Mouse (Mus musculus) heart, adult 8-10 months (tissue): Measurements from ENCODE around the gene Adamtsl1. TPM values are rescaled to one million over a fixed set of nuclear protein-coding genes. Genes with fewer than 3 reads are reported as not detected.
A peak's percentile ranks its signal among the peaks of the same experiment; 100 is the strongest.

Experiments
- DNase-seq: peaks from one replicate; pipeline ENCODE4 v3.0.0; 2022; ENCODE audit warnings: low spot score
- total RNA-seq, 4 experiments: library from RNA; stranded (reverse); gene quantifications; 2 replicates each; pipeline ENCODE4 v1.2.4; 2022

Gene Adamtsl1
- total RNA-seq, 4 experiments from 2014 or later: 2.0 to 2.9 (median 2.3) TPM

DNA sequence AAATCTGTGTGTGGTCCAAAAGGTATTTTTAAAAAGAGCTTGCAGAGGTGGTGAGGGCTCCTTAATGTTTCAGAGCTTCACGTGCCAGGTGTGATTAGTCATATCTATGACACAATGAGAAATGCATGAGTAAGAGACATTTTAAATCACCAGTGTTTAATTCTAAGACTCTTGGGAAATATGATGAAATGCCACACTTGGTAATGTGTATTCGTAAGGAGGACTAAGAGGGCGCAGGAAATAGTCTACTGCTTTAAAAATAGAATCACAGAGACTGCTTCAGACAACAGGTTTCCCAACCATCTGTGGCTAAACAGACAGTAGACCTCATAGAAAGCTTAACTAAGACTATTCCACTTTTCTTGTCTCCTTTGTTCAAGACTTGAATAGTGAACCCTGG is 406.5 kb downstream of the Adamtsl1 start:
- no peak for DNase-seq

DNA sequence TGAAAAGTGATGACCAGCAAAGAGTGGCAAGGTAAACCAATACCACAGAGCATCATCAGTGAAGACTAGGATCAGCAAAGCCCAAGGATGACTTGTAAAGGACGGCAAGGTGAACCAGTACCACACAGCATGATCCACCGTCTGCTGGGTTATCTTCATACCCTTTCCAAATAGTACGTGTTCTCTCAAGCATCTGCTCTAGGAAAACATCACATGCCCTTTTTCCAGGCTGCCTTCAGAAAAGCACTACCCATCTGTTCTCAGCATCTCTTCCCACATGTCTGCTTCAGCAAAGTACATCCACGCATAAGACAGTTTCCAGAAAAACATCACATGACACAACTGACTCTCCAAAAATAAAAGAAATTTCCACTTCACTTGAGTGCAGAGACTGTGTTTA is 408.8 kb downstream of the Adamtsl1 start:
- DNase-seq: no peak

DNA sequence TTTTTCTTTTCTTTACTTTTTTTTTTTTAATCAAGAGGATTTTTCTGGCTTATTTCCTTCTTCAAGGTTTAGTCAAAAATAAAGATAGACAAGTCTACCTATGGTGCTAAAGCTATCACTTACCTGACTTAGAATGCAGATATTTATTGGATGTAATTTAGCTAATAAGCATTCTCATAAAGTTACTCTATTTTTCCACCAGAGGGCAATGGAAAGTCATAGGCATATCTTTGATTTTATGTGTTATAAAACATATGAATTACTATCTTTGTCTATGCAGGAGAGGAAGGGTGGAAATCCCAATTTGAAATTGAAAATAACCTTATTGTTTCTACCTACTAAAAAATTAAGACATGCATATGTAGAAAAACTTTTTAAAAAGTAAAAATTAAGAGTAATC is 418.2 kb downstream of the Adamtsl1 start:
- no peak for DNase-seq

DNA sequence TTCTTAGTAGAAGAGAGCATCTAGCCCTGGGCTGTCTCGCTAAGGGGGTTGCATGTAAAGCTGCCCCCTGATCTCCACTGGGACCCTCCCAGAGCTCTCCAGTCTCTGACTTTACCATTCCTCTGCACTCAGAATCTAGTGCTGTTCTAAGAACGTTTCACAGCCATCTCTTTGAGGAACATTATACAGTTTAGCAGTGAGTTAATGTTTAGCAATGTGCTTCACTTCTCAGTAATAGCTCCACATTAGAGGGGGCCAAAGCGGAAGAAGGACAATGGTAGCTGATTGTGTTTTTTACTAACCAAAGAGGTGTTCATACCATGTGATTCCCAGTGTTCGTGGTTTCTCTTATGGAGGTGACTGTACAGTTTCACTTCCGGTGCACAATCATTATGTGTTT is 425.5 kb downstream of the Adamtsl1 start:
- no peak for DNase-seq

DNA sequence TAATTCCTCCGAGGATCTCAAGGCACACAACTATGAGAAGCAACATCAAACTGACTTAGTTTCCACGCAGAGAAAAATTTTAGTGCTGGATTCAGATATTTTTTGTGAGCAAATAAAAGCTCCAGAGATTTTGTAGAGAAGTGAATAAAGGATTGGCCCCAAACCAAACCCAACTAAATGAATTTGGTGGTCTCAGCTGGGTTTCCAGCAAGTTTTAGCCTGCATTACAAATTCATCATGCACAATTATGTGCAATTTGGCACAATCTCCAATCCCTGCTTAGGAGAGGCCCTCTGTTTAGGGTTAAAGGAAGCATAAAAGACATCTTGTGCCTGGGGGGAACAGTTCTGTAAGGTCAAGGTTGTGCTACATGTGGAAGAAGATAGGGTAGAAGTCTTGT is 427.9 kb downstream of the Adamtsl1 start:
- no peak for DNase-seq

DNA sequence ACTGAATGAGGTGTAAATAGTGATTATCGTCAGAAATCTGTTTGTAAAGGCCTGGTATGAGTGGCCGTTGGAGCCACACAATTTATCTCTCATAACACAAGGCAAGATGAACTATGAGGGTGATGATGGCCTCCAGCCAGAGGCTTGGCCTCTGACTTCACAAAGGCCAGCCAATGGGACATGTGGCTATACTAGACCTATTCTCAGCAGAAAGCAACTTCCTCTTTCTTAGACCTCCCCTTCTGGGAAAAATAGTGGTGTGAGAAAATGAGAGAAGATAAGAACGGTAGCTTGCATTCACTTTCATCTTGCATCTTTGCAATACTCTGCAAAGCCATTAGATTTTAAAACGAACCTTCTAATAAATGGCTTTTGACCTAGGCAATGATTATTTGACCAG is 439.6 kb downstream of the Adamtsl1 start:
- no peak for DNase-seq

DNA sequence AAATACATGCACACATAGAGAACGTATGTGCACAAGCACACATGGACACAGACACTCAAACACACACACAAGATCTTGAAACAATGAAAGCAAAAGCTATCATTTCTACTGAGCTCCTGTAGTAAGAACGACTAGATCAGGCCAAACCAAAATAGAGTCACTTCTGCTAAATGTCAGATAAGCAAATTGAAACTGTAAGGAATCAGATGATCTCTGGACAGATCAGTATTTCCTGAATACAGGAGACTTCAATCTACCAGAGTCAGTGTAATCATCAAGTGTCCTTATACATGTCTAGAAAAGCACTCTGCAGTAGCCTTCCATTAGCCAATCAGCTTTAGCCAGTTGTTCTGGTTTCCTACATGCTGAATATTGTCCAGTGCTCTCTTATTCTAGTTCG is 441.4 kb downstream of the Adamtsl1 start:
- no peak for DNase-seq

DNA sequence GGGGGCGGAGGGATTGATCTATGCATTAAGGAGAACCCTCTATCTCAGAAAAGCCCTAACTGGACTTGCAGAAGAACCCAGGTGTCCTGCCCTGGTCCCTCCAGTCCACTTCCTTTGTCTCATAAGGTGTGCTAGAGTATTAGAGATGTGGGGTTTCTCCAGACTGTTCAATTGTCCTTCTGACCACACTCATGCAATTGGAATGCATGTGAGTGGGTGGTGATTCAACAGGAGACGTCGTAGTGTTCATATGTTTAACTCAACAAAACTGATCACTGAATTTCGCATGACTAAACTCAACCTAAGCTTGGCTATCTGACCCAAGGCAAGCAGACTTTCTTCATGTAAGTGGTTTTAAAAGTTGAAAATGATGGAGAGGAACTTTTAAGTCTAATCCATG is 443.3 kb downstream of the Adamtsl1 start:
- no peak for DNase-seq

DNA sequence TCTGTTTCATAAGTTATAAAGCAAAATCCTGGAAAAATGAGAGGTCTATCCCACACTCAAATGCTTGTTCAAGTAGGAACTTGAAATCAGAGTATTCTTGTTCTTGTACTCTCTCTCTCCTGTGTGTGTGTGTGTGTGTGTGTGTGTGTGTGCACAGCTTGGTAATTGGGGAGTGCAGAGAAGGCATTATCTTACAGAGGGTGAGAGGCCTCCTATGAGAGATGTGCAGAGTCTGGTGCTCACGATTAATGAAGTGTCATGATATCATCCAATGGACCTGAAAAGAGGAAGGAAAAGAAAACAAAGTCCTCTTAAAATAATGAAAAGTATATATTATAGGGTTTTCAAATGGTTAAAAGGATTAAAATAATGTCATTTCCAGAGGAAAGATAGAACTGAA is 443.9 kb downstream of the Adamtsl1 start:
- no peak for DNase-seq

DNA sequence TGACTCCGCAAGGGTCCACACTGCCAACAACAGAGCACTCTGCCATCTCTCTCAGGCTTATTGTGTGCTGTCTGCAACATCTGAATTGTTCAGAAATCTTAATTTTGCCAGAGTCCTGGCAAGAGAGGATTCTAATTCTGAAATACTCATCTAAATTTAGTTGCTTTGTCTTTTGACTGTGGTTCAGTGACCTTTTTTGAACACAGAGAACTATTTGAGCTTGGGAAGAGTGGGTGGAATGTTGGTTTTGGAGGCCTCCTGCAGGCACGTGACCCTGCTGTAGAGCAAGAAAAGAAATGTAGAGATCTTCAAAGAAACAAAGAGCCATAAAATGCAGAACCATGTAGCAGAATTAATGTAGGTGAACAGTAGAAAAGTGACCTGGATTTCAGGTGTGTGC is 445.0 kb downstream of the Adamtsl1 start:
- peak; percentile 13 for DNase-seq

DNA sequence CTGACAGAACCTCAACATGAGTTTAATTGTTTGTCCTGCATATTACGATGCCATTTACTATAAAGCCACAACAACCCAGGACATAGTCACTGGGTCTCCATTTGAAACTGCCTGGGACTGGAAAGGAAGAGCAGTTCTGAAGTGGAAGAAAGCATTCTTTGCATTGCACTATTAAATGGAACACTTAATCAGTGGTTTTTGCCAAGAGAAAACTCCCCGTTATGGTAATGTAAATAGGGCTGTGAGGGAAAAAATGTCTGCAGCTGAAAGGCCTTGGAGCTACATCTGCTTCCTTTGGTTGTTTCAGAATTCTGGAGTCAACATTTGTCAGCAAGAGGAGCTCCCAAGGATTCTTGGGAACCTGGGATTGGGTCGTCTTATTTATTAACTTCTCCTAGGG is 462.2 kb downstream of the Adamtsl1 start:
- no peak for DNase-seq

DNA sequence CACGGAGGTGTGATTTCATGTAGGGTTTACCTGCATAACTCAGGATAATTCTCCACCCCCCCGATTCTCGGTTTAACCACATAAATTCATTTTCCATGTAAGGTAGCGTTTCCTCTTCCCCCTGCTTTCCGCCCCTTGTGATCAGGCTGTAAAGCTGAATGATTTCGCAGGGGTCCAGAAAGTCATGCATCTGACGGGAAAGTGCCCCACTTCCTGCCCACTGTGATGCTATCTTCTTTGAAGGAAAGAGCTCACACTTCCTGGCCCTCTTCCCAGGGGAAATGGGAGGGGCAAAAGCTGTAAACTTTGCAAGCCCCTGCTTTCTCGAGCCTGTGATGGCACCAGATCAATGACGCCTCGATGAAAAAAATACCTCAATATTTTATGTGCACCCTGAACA is 465.2 kb downstream of the Adamtsl1 start:
- peak; percentile 5 for DNase-seq

DNA sequence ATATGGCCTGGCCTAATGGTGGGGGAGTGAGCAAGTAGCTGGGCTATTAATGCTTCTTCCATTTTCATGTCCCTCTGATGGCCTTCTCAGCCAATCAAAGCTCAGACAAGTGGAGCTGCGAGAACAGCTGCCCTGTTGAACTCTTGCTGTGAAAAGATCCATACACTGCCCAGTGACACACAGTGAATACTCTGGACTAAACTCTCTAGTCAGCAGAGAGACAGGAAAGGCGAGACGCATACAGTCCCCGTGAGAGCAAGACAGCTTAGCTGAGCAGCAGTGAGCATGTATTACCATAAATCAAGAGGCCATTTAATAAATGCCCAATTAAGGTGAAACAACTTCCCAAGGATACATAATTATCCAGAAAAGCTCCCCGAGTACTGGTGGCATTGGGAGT is 492.6 kb downstream of the Adamtsl1 start:
- DNase-seq: no peak

DNA sequence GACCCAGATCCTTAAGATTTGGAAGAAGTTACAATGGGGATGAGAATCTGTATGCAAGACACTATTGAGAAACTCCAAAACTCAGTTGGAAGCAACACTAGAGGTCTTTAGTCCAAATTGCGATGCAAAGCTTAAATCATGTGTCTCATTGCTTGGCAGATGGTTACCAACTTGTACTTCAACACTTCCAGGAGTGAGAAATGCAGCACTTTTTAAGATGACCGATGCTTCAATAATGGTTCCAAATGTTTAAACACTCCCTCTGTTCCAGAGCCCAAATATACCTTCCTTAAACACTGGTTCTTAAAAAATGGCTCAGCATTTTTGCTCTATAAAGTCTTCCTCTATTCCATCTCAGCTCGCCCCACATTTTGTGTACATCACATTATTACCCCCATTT is 499.7 kb downstream of the Adamtsl1 start:
- no peak for DNase-seq

DNA sequence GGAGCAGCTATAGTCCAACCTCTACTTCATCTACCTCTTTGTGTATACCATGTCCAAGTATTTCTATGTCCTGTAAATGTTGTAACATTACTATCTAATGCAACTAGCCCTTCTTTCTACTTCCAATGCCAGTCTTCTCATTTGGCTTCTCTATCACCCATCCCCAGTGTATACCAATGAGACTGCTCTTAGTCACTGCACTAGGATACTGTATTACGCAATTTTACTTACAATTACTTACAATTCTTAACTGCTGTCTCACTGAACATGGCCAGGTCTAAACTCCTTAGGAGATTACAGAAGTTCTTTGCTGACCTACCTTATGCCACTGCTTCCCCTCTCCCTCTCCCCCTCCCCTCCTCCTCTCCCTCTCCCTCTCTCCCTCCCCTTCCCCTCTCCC is 505.0 kb downstream of the Adamtsl1 start:
- no peak for DNase-seq

DNA sequence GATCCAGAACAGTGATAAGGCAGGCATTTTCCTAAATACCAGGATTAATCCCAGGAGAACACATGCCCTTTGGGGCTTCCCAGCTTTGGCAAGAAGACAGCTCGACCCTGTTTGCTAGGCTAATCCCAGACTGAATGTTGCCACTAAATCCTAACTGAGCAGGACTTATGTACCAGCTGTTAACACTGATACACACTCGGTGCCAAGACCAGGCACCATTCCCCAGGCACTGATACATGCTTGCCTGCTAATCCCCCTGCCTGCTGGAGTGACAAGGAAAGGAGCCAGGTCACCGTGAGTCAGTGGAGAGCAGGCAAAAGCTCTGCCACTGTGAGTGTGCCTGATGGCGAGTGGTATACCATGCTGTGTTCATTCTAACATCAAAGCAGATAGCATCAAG is 505.6 kb downstream of the Adamtsl1 start:
- DNase-seq: no peak

DNA sequence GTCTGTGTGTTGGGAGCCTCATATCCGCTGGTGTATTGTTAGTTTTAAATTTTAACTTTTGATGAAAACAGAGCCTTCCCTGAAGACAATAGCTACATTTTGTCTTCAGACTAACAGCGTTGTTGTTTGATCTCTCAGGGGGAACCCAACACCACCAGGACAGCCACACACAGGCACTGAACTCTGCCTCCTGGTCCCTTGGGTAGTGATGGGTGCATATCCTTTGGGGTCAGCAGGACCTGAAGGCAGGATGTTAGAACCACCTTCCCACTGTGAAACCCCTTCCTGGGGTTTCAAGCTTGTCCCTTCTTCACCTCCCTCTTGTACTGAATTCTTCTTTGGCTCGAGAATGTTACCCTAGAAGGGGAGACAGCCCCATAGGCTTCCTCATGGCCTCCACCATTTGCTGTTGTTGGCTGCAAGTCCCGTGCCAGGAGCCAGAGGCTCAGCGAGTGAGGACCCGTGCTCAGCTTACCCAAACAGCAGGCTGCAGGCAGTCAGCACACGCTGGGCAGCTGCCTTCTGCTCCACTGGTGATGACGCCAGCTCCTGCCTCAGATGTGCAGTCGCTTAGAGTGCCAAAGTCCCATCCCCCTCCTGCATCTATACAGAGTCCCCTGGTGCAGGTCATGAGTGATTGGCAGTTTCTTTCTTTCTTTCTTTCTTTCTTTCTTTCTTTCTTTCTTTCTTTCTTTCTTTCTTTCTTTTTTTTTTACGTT is 506.6 kb downstream of the Adamtsl1 start:
- DNase-seq: no peak

DNA sequence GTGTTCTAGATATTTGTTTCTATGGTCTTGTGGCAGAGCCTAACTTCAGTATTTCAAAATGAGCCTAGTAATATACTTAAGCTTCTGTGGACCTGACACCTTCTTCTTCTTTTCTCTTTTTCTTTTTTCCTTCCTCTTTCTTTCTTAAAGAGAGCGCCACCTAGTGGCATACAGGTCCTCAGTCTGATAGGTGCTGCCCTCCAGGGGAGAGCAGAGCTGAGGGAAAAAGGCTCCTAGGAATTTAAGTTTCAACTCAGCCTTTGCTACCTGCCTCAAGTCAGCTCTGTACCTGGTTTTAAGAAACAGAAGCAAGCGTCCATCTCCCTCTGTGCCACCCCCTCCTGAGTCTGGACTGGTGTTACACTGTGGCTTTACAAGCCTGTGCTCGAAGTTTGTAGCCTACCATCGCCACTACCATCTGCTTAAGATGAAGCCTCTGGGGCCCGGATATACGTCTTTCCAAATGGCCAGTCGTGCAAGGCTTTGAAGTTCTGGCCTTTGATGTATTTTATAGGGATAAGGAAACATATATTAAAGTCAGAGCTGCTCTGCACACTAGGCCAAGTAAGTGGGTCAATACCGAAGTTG is 510.7 kb downstream of the Adamtsl1 start:
- peak; percentile 10 for DNase-seq

DNA sequence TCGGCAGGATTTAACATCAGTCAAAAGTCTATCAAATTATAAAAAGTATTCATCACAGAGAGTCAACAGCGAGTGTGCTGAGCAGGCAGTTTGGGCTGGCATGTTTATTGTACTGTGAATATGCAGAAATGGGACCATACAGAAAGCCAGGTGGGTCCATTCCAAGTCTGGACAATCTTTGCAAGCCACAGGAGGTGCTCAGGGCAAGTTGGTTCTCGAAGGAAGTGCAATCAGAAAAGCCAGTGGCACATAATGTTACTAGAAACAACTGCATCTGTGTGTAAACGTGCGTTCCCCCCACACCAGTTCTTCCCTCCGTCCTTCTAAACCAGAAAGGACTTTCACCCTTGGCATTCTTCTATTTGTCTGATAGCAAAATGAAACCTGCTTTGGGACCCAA is 515.5 kb downstream of the Adamtsl1 start:
- no peak for DNase-seq

DNA sequence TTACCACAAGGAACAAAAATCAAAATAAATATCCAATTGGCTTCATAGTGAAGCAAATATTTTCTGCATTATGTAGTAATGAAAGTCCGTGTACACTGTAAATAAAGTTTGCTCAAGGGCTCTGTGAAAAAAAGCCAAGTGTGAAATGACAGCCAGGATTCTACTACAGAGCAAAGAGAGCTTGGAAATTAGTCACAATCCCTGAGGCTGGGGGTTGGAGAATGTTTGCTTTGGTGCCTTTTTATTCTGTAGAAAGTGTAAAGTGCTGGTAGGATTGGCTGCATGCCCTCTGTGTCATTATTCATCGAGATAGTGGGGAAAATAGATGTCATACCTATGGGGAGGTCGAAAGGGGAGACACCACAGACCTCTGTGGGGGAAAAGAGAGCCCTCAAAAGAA is 516.2 kb downstream of the Adamtsl1 start:
- no peak for DNase-seq

DNA sequence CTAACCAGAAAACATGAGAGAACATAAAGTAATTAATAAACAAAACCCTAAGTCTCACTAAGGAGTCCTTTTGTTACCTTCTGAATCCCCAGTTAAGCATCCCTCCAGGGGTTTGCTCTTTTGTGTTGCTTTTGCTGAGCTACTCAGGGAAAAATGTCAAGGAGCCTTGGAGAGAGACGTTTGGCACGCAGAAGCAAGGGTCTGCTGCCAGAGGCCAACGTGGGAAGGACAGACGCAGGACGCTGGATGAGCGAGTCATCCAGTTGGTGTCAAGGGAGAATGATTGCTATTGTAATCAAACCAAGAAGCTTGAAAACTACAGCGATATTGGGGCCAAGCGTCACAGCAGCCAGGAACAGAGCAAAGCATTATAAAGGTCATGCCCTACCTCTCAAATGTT is 517.1 kb downstream of the Adamtsl1 start:
- DNase-seq: peak; percentile 11

DNA sequence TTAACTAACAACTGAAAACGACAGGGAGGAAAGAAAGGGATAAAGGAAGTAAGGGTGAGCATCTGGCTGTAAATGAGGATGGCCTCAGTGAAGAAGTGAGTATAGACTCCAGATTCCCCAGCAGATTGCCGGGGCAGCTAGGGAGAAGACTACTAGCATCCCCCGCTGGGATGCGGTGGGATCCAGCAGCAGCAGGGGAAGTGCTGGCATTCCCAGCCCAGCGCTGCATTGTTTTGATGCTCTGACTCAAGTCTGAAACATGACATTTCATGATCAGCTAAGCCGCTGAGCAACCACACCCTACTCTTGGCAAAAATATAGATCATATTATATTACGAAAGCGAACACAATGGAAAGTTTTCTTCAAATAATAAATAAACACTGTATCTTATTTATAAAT is 526.9 kb downstream of the Adamtsl1 start:
- no peak for DNase-seq

DNA sequence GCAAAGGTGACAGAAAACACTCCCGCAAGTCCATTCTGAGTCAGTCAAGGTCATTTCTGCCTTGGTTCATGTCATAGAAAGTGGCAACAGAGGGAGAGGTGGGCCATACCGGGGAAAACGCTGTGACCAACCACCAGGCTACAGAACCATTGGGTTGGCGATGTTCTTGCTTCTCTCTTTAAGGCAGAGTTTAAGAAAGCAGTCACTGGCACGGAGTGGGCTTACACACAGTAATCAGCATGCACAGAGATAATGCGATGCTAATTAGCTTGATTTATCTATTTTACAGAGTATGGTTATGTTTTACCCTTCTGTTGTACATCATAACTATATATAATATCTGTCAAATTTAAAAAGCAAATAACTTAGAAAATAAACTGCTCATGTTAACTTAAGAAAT is 531.5 kb downstream of the Adamtsl1 start:
- DNase-seq: no peak

DNA sequence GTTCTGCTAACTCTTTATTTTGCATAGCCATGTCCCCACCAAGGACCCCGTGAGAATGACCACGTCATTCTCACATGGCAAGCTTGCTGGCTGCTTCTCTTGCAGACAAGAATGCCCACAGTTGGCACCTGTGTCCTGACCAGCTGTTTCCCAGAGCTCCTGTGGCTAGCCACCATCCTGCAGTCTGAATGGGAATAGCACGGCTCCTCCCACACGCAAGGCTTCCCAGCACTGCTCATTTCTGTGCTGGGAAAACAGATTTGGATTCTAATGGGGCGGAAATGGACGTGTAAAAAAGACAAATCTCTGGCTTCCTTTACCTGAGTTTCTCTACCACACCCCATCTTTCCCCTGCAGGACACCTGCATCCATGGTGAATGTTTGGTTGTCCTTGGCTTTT is 531.9 kb downstream of the Adamtsl1 start:
- no peak for DNase-seq
